Mouse (Mus musculus) testis, postnatal 10 days (tissue): Measurements from ENCODE around the gene Lrrc38.
"Not testable (repeated sequence)": the region's sequence is repeated elsewhere in the genome, so short reads cannot be mapped to it uniquely, and the experiment has no call there.

Experiments used
- DNase-seq: peaks from one replicate; pipeline ENCODE4 v3.0.0; 2021; ENCODE audit warnings: low spot score

Lrrc38 gene

GRCm38 (mm10) chr4:143349484-143349906 lies at the start of gene Lrrc38:
TSS of gene Lrrc38 (plus strand) at chr4:143349757.
- DNase-seq, result no peak

- DNase-seq, result no peak
Observed at GRCm38 (mm10) chr4:143300113-143300688, 49.4 kb upstream of the Lrrc38 start.

- no peak for DNase-seq
Observed at GRCm38 (mm10) chr4:143301042-143301441, 48.5 kb upstream of the Lrrc38 start.

GRCm38 (mm10) chr4:143301875-143302274 lies 47.7 kb upstream of the Lrrc38 start:
- DNase-seq, result no peak

- DNase-seq, result no peak
Observed at GRCm38 (mm10) chr4:143302279-143302890, 47.2 kb upstream of the Lrrc38 start.

GRCm38 (mm10) chr4:143305031-143305430 lies 44.5 kb upstream of the Lrrc38 start:
- DNase-seq, result no peak

- no peak for DNase-seq
Observed at GRCm38 (mm10) chr4:143305987-143306772, 43.4 kb upstream of the Lrrc38 start.

- DNase-seq, result peak; percentile 70
Observed at GRCm38 (mm10) chr4:143311341-143311740, 38.2 kb upstream of the Lrrc38 start.

- DNase-seq, result no peak
Observed at GRCm38 (mm10) chr4:143313299-143313698, 36.3 kb upstream of the Lrrc38 start.

GRCm38 (mm10) chr4:143324176-143324924 lies 25.2 kb upstream of the Lrrc38 start:
- DNase-seq, result no peak

GRCm38 (mm10) chr4:143324925-143325624 lies 24.5 kb upstream of the Lrrc38 start:
- no peak for DNase-seq

GRCm38 (mm10) chr4:143325625-143325941 lies 24.0 kb upstream of the Lrrc38 start:
- peak; percentile 94 for DNase-seq

- no peak for DNase-seq
Observed at GRCm38 (mm10) chr4:143330566-143330965, 19.0 kb upstream of the Lrrc38 start.

- DNase-seq, result no peak
Observed at GRCm38 (mm10) chr4:143331787-143332186, 17.8 kb upstream of the Lrrc38 start.

- no peak for DNase-seq
Observed at GRCm38 (mm10) chr4:143334145-143334544, 15.4 kb upstream of the Lrrc38 start.

- no peak for DNase-seq
Observed at GRCm38 (mm10) chr4:143334995-143335394, 14.6 kb upstream of the Lrrc38 start.

- DNase-seq, result no peak
Observed at GRCm38 (mm10) chr4:143336096-143336495, 13.5 kb upstream of the Lrrc38 start.

- DNase-seq, result no peak
Observed at GRCm38 (mm10) chr4:143339808-143340207, 9.7 kb upstream of the Lrrc38 start.

- no peak for DNase-seq
Observed at GRCm38 (mm10) chr4:143341470-143341869, 8.1 kb upstream of the Lrrc38 start.

- DNase-seq, result not testable (repeated sequence)
Observed at GRCm38 (mm10) chr4:143345491-143345890, 4.1 kb upstream of the Lrrc38 start.

GRCm38 (mm10) chr4:143348678-143349077 lies 879 bp upstream of the Lrrc38 start:
- no peak for DNase-seq
